8 mouse cellular contexts compared by ENCODE assay signal in the genomic region with DNA sequence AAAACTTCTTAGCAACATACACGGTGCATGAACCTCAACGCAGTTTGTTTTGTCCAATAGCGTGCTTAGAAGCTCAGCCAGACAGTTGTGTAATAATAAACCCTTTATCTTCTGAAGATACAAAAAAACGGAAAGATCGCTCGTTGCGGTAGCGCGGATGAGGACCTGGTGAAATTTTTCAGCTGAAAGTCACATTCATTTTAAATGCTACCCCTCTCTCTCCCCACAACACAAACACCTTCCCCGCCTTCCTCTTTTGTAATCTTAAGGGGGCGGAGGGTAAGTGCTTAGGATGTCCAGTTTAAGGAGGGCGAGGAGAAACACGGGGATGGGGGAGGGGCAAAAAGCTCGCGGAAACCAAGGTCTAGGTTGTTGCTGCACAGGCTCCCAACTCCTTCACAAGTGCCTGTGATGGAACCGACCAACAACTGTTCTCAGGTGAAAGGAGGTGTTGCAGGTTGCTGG. TPM values are rescaled to one million over a fixed set of nuclear protein-coding genes. Genes with fewer than 3 reads are reported as not detected.
DNase-seq lines count a peak whose midpoint lies in the region; ATAC-seq and TF ChIP-seq lines count a peak whose summit lies in the region.

No protein-coding gene starts in this region.

- no peak overlapping the region for H3K27ac ChIP-seq in spleen, adult 2 months (ENCODE audit: insufficient read depth, low read length)
- peak overlapping the region; percentile 97 for H3K27ac ChIP-seq in heart, embryonic 10.5 days
- H3K27ac ChIP-seq in kidney, embryonic 16.5 days (ENCODE audit: low read length) = peak overlapping the region; percentile 95
- no peak overlapping the region for H3K27ac ChIP-seq in liver, embryonic 16.5 days (ENCODE audit: low read length)
- 0 out of 2 replicates have a peak overlapping the region, but pooled peaks have one; percentile 92 for H3K27ac ChIP-seq in neural tube, embryonic 12.5 days

- ATAC-seq in common myeloid progenitor, adult 5-6 weeks (replicated peaks; ENCODE audit: low read depth, poor library complexity, severe bottlenecking) = peak; percentile 51
- peak; percentile 9; the same call in 1 of the 2 replicates for ATAC-seq in kidney, embryonic 16.5 days (ENCODE audit: low FRiP score, low TSS enrichment)
- ATAC-seq in liver, embryonic 16.5 days (ENCODE audit: low read depth) = no peak
- ATAC-seq in neural tube, embryonic 12.5 days (ENCODE audit: low FRiP score, low read depth) = peak; percentile 8; the same call in 1 of the 2 replicates

- H3K36me3 ChIP-seq in spleen, adult 2 months (ENCODE audit: control insufficient read depth, insufficient read depth, low read length) = no peaks in the 10 kb centered on the region
- no peaks in the 10 kb centered on the region for H3K36me3 ChIP-seq in heart, embryonic 10.5 days
- H3K36me3 ChIP-seq in kidney, embryonic 16.5 days (ENCODE audit: insufficient read depth, low read length) = no peaks in the 10 kb centered on the region
- H3K36me3 ChIP-seq in liver, embryonic 16.5 days (ENCODE audit: control insufficient read depth, insufficient read depth) = no peaks in the 10 kb centered on the region
- no peaks in the 10 kb centered on the region for H3K36me3 ChIP-seq in neural tube, embryonic 12.5 days

- H3K27me3 ChIP-seq in spleen, adult 2 months (ENCODE audit: control insufficient read depth, insufficient read depth, low read length) = peaks cover 12% of the 10 kb centered on the region
- no peaks in the 10 kb centered on the region for H3K27me3 ChIP-seq in heart, embryonic 10.5 days (ENCODE audit: insufficient read depth, poor library complexity, severe bottlenecking)
- H3K27me3 ChIP-seq in kidney, embryonic 16.5 days (ENCODE audit: insufficient read depth, low read length) = no peaks in the 10 kb centered on the region
- peaks cover 15% of the 10 kb centered on the region for H3K27me3 ChIP-seq in liver, embryonic 16.5 days (ENCODE audit: control insufficient read depth, insufficient read depth, low read depth, low read length)
- H3K27me3 ChIP-seq in neural tube, embryonic 12.5 days (replicated peaks) = peaks cover 5% of the 10 kb centered on the region; the same call in 1 of the 2 replicates

- no peak for TF ChIP-seq CTCF in spleen, adult 2 months (IDR thresholded peaks at IDR 0.05; ENCODE audit: extremely low read depth, insufficient read depth, insufficient read length, insufficient replicate concordance)

- H3K9ac ChIP-seq in kidney, embryonic 16.5 days (replicated peaks; ENCODE audit: low read length) = peak overlapping the region; percentile 95
- H3K9ac ChIP-seq in liver, embryonic 16.5 days (ENCODE audit: low read depth, low read length) = peak overlapping the region; percentile 70
- H3K9ac ChIP-seq in neural tube, embryonic 12.5 days = peak overlapping the region; percentile 92

- H3K4me3 ChIP-seq in spleen, adult 2 months (ENCODE audit: extremely low read depth, insufficient read depth, insufficient read length) = peak overlapping the region; percentile 59
- peak overlapping the region; percentile 96 for H3K4me3 ChIP-seq in heart, embryonic 10.5 days
- H3K4me3 ChIP-seq in kidney, embryonic 16.5 days (ENCODE audit: low read length) = peak overlapping the region; percentile 91
- H3K4me3 ChIP-seq in liver, embryonic 16.5 days (ENCODE audit: low read depth, low read length) = peak overlapping the region; percentile 72
- peak overlapping the region; percentile 87 for H3K4me3 ChIP-seq in neural tube, embryonic 12.5 days

- H3K4me2 ChIP-seq in kidney, embryonic 16.5 days (replicated peaks; ENCODE audit: low read depth, low read length) = peak overlapping the region; percentile 71
- peak overlapping the region; percentile 96 for H3K4me2 ChIP-seq in liver, embryonic 16.5 days (ENCODE audit: low read depth, low read length)
- H3K4me2 ChIP-seq in neural tube, embryonic 12.5 days (replicated peaks) = peak overlapping the region; percentile 78

- 2% methylated on average over 16 of the region's 16 CpGs for WGBS in spleen, adult 2 months
- WGBS in heart, embryonic 10.5 days = under 1% methylated on average over 16 of the region's 16 CpGs
- WGBS in kidney, embryonic 16.5 days = 0% methylated on average over 16 of the region's 16 CpGs
- under 1% methylated on average over 16 of the region's 16 CpGs for WGBS in liver, embryonic 16.5 days (ENCODE audit: insufficient replicate concordance)
- under 1% methylated on average over 16 of the region's 16 CpGs for WGBS in neural tube, embryonic 12.5 days

- H3K9me3 ChIP-seq in heart, embryonic 10.5 days = no peaks in the 10 kb centered on the region
- H3K9me3 ChIP-seq in kidney, embryonic 16.5 days (ENCODE audit: low read length) = no peaks in the 10 kb centered on the region
- no peaks in the 10 kb centered on the region for H3K9me3 ChIP-seq in liver, embryonic 16.5 days (replicated peaks; ENCODE audit: control insufficient read depth, low read length)
- H3K9me3 ChIP-seq in neural tube, embryonic 12.5 days = no peaks in the 10 kb centered on the region

- DNase-seq in spleen, adult 2 months (ENCODE audit: low read depth in 1 of 2, low spot score in 2 of 2) = no peak
- no peak for DNase-seq in spleen, postnatal 14 days (ENCODE audit: low spot score in 2 of 2)
- DNase-seq in heart, embryonic 10.5 days (ENCODE audit: low spot score) = no peak
- DNase-seq in thymus, postnatal 4 days = peak; percentile 68

- no peak for TF ChIP-seq POLR2A in spleen, adult 2 months (IDR thresholded peaks at IDR 0.05; ENCODE audit: low read depth, low read length)

- H3K4me1 ChIP-seq in spleen, adult 2 months (ENCODE audit: control insufficient read depth, insufficient read depth, insufficient read length) = no peaks in the 10 kb centered on the region; the same call in 1 of the 2 replicates
- H3K4me1 ChIP-seq in heart, embryonic 10.5 days = peaks cover 36% of the 10 kb centered on the region
- peaks cover 53% of the 10 kb centered on the region for H3K4me1 ChIP-seq in kidney, embryonic 16.5 days (ENCODE audit: insufficient read depth, low read length)
- peaks cover 15% of the 10 kb centered on the region for H3K4me1 ChIP-seq in liver, embryonic 16.5 days (ENCODE audit: control insufficient read depth, low read depth, low read length)
- H3K4me1 ChIP-seq in neural tube, embryonic 12.5 days = peaks cover 29% of the 10 kb centered on the region

RNA-seq across cellular contexts. Expression of a gene that starts 1.4 kb away (rescaled TPM):
- 0.82 and 0.85 TPM in 2 replicates for polyA plus RNA-seq in spleen, adult 2 months (2012; rRNA removed)
- 23.8 and 25.5 TPM in 2 replicates for total RNA-seq in common myeloid progenitor, adult 5-6 weeks (2017)
- 6.1 and 7.2 TPM in 2 replicates for polyA plus RNA-seq in heart, embryonic 10.5 days (2016; fragmentation: Nextera tagmentation; extraction: Ambion mirVana)
- polyA plus RNA-seq in kidney, embryonic 16.5 days (2015; fragmentation: Nextera tagmentation; extraction: Ambion mirVana) = 11.4 and 13.1 TPM in 2 replicates
- polyA plus RNA-seq in liver, embryonic 16.5 days (2015; fragmentation: Nextera tagmentation; extraction: Ambion mirVana) = 0.88 and 0.97 TPM in 2 replicates
- 6.9 and 7.0 TPM in 2 replicates for polyA plus RNA-seq in neural tube, embryonic 12.5 days (2016; fragmentation: Nextera tagmentation; extraction: Ambion mirVana)

Comparison
In these comparisons a context has a peak if more than half of its experiments do, and no peak if none do; other contexts are left out.
1. H3K27ac ChIP-seq: peak in heart, embryonic 10.5 days (single experiment), kidney, embryonic 16.5 days (single experiment) and neural tube, embryonic 12.5 days (single experiment); none in spleen, adult 2 months (single experiment) and liver, embryonic 16.5 days (single experiment).
2. Peak in every context shown above with its lines, with median percentiles within 50 percentile points of each other: H3K4me3 ChIP-seq, H3K4me2 ChIP-seq and H3K9ac ChIP-seq.